Mouse (Mus musculus) myocyte (in vitro differentiated cells): Measurements from ENCODE around the gene Gon7.

ENCODE experiments used
- CEBPB ChIP-seq: IDR thresholded peaks from 2 replicates; pipeline ENCODE4 v1.6.1; 2011; ENCODE audit warnings: mild to moderate bottlenecking, moderate library complexity; ENCODE audit not compliant: poor library complexity, insufficient read depth, severe bottlenecking
- E2F4 ChIP-seq: IDR thresholded peaks from one replicate; pipeline ENCODE4 v1.6.1; 2011; ENCODE audit warnings: mild to moderate bottlenecking, control low read depth, moderate library complexity; ENCODE audit not compliant: insufficient read depth
- MAX ChIP-seq: IDR thresholded peaks from one replicate; pipeline ENCODE4 v1.6.1; 2011; ENCODE audit warnings: low read depth, mild to moderate bottlenecking, control low read depth
- MYOD1 ChIP-seq, 3 experiments: IDR thresholded peaks; one replicate each; pipeline ENCODE4 v1.6.1; 2011; ENCODE audit warnings: control low read depth in 2 of 3, low read depth in 2 of 3, mild to moderate bottlenecking in 2 of 3, moderate library complexity in 1 of 3; ENCODE audit not compliant: insufficient read length in 2 of 3, control insufficient read depth in 1 of 3
- MYOG ChIP-seq, 3 experiments: IDR thresholded peaks; one replicate each; pipeline ENCODE4 v1.6.1; 2011; ENCODE audit warnings: control low read depth in 2 of 3, low read depth in 2 of 3, mild to moderate bottlenecking in 2 of 3; ENCODE audit not compliant: insufficient read length in 2 of 3, control insufficient read depth in 1 of 3, insufficient read depth in 1 of 3
- POLR2A ChIP-seq: IDR thresholded peaks from one replicate; pipeline ENCODE4 v1.6.1; 2011; ENCODE audit warnings: low read depth, mild to moderate bottlenecking, control low read depth, moderate library complexity; ENCODE audit not compliant: insufficient read length
- POLR2AphosphoS2 ChIP-seq: IDR thresholded peaks from one replicate; pipeline ENCODE4 v1.6.1; 2011; ENCODE audit warnings: low read depth, control low read depth; ENCODE audit not compliant: insufficient read length
- REST ChIP-seq: IDR thresholded peaks from one replicate; pipeline ENCODE4 v1.6.1; 2011; ENCODE audit warnings: mild to moderate bottlenecking, control low read depth, moderate library complexity; ENCODE audit not compliant: insufficient read depth, insufficient read length
- SRF ChIP-seq: IDR thresholded peaks from one replicate; pipeline ENCODE4 v1.6.1; 2011; ENCODE audit warnings: low read depth; ENCODE audit not compliant: control insufficient read depth, insufficient read length
- TCF12 ChIP-seq: IDR thresholded peaks from one replicate; pipeline ENCODE4 v1.6.1; 2011; ENCODE audit warnings: mild to moderate bottlenecking, control low read depth; ENCODE audit not compliant: poor library complexity, insufficient read depth, severe bottlenecking
- USF1 ChIP-seq: IDR thresholded peaks from one replicate; pipeline ENCODE4 v1.6.1; 2011; ENCODE audit warnings: low read depth, mild to moderate bottlenecking, control low read depth, moderate library complexity

- TF ChIP-seq POLR2A = no peak
- TF ChIP-seq E2F4 = no peak
- TF ChIP-seq MYOD1 (IDR thresholded peaks at IDR 0.05; ENCODE audit: control insufficient read depth in 1 of 3, insufficient read length in 2 of 3, low read depth in 2 of 3) = no peak
- no peak for TF ChIP-seq MAX
- no peak for TF ChIP-seq POLR2AphosphoS2
- TF ChIP-seq CEBPB = no peak
- TF ChIP-seq MYOG (IDR thresholded peaks at IDR 0.05; ENCODE audit: control insufficient read depth in 1 of 3, insufficient read depth in 1 of 3, insufficient read length in 2 of 3, low read depth in 2 of 3) = no peak
- TF ChIP-seq USF1 = no peak
- TF ChIP-seq TCF12 = no peak
- no peak for TF ChIP-seq SRF
- TF ChIP-seq REST = no peak
Measured at GRCm38 (mm10) chr12:102761668-102762067, 4.1 kb upstream of the Gon7 start.
